Mouse (Mus musculus) cerebellum, postnatal 4 days (tissue): ENCODE data around the gene Rtn4.
"Not testable (repeated sequence)": the region's sequence is repeated elsewhere in the genome, so short reads cannot be mapped to it uniquely, and the experiment has no call there.

ENCODE experiments used
- DNase-seq, 2 experiments: peaks; one replicate each; pipeline ENCODE4 v3.0.0; 2022; ENCODE audit warnings: low spot score in 2 of 2, mixed read lengths in 1 of 2

Rtn4 gene

DNA sequence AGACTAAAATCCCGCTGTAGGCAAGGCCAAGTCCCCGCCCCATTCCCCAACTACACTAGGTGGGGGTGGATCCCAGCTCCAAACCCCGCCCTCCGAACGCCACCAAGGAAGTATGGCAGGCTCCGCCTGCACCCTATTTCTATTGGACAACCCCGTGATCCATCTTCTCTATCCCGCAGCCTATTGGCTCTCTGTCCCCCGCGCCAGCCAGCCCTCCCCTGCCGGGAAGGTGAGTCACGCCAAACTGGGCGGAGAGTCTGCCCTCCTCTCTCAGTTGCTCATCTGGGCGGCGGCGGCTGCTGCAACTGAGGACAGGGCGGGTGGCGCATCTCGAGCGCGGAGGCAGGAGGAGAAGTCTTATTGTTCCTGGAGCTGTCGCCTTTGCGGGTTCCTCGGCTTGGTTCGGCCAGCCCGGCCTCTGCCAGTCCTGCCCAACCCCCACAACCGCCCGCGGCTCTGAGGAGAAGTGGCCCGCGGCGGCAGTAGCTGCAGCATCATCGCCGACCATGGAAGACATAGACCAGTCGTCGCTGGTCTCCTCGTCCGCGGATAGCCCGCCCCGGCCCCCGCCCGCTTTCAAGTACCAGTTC is at the start of gene Rtn4:
Rtn4 (plus strand) TSS at position 265 of the 590 bp plus-strand sequence.
- DNase-seq = peak; percentile 91 to 96

DNA sequence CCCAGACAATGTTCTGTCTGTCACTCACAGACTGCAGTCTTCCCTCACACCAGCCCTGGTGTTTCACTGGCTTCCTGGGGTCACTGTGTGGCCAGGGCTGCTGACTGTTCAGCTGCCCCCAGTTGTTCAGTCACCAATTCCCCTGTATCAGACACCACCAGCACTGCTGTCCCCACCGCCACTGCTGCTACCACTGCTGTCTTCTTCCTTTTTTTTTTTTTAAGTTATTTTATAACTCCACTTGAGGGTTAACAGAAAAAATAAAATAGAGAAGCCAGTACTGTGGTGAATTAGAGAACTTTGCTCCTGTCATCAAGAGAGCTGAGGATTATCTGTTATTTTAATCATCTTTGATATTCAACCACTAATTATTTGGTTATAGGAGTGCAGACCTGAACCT is 48.3 kb upstream of the Rtn4 start:
- no peak for DNase-seq

- no peak for DNase-seq
These were observed 47.2 kb upstream of the Rtn4 start for GRCm38 (mm10) chr11:29645411-29646066.

DNA sequence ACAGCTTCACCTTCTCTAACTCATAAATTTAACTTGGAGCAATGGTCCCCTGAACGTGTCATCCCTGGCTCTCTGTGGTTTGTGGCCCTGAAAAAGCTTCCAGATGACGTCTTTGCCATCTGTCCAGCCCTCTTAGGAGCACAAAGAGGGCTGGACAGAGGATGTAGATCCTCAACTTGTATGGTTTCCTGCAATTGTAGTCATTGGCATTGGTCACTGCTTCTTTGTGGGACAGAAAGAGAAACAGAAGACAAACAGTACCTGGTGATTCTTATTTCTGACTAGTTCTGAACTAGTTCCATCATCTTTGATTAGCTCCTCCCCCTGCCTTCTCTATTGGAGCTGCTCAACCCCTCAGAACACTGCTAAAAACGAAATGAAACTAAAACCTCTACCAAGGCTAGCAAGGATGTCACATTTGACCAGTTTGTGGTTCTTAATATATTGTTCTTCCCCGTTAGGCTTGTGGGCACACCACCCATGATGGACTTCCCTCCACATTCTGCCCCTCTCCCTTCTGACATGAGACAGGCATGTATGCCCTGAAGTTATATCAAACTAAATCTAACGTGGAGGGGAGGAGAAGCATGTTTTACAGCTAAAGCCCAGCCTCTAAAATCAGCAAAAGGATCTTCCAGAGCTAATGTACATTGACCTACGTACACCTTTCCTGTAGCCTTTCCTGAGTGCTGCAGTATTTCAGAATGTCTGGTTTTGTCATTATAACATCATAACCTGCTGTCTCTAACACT is 45.0 kb upstream of the Rtn4 start:
- no peak for DNase-seq

DNA sequence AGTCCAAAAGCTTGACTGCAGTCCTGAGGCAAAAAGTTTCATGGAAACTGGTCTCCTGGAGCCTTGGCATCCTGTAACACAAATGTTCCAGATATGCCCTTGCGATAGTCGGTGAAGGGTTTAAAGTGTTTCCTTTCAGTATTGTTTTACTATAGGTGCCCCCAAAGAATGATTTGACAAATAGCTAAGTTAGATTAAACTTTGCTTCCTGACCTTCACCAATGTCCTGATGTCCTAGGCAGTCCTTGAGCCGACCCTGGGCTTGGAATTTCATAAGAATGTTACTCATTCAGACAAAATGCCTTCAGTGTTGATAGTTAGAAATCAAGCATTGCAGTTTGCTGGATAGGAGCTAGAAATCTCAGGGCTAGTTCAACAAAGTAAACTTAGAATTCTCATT is 37.4 kb upstream of the Rtn4 start:
- DNase-seq = not testable (repeated sequence)

DNA sequence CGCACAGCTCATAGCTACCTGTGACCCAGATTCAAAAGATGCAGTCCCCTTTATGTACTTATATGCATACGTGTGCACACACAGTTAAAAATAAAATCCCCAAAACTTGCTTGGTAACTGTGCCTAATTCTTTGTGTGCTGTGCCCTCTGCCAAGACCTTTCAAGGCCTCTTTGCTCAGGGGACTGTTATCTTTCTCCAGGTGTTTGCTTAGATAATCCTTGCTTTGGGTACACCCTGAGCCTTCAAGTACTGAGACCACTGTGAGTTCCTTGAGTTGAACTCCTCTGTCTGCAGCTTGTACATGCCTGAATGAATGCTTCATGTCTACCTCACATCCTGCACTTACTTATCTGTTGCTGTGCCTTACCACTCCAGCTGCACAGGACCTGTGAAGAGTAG is 32.0 kb upstream of the Rtn4 start:
- DNase-seq = no peak

GRCm38 (mm10) chr11:29667634-29668033 is 25.1 kb upstream of the Rtn4 start:
- DNase-seq = no peak

- no peak for DNase-seq
These were observed 23.0 kb upstream of the Rtn4 start for GRCm38 (mm10) chr11:29669706-29670105.

DNA sequence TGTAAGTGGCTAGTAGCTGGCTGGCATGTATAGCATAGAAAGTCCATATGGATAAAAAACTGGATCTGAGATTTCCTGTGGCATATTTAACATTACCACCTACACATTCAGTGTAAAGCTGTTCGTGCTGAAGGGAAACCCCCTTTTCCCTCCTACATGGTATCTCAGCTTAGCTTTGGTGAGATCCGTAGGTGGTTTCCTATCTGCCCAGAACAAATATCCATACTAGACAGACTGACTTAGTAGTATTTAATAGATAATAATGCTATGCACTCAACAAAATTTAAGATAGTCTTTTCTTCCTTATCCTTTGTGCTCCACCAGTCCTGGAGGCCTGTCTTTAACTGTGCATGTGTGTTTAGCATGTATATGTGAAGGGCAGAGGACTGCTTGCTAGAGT is 19.4 kb upstream of the Rtn4 start:
- DNase-seq = no peak

DNA sequence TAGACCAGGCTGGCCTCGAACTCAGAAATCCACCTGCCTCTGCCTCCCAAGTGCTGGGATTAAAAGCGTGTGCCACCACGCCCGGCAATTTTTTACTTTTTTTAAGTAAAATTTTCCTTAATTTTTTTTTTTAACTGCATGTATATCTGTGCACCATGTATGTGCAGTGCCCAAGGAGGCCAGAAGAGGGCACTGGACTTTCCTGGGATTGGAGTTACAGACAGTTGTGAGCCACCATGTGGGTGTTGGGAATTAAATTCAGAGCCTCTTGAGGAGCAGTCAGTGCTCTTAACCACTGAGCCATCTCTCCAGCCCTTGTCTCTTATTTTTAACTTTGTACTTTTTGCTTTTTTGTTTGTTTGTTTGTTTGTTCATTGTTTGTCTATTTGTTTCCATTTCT is 16.0 kb upstream of the Rtn4 start:
- peak in 1 of 2 experiments; percentile 9 for DNase-seq

- DNase-seq = no peak
These were observed 12.8 kb upstream of the Rtn4 start for GRCm38 (mm10) chr11:29679942-29680341.

- no peak for DNase-seq
These were observed 12.0 kb upstream of the Rtn4 start for GRCm38 (mm10) chr11:29680771-29681170.

GRCm38 (mm10) chr11:29684272-29684671 is 8.5 kb upstream of the Rtn4 start:
- DNase-seq = no peak

DNA sequence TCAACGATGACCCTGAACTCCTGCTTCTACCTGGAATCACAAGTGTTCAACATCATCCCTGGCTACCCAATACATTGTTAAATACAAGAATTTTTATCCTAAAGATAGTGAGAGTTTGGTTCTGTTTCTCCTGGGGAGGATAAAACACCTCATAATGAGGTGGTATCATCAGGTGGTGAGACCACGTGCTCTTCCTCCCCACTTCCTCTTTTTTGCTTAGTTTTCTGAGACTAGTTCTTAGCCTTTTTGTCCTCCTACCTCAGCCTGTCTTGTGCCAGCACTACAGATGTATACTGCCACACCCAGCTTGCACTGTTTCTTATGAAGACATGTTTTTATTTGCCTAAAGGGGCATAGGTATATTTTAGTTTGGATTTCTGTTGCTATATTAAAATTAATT is 6.6 kb upstream of the Rtn4 start:
- DNase-seq = no peak

GRCm38 (mm10) chr11:29691556-29691955 is 1.2 kb upstream of the Rtn4 start:
- DNase-seq = no peak

- peak in 1 of 2 experiments; percentile 5 for DNase-seq
These were observed 550 bp upstream of the Rtn4 start for GRCm38 (mm10) chr11:29692111-29692682.

- peak; percentile 51 to 84 for DNase-seq
These were observed 1.0 kb downstream of the Rtn4 start for GRCm38 (mm10) chr11:29693576-29694410.

- no peak for DNase-seq
These were observed 2.0 kb downstream of the Rtn4 start for GRCm38 (mm10) chr11:29694754-29695153.

- DNase-seq = no peak
These were observed 10.0 kb downstream of the Rtn4 start for GRCm38 (mm10) chr11:29702721-29703120.

DNA sequence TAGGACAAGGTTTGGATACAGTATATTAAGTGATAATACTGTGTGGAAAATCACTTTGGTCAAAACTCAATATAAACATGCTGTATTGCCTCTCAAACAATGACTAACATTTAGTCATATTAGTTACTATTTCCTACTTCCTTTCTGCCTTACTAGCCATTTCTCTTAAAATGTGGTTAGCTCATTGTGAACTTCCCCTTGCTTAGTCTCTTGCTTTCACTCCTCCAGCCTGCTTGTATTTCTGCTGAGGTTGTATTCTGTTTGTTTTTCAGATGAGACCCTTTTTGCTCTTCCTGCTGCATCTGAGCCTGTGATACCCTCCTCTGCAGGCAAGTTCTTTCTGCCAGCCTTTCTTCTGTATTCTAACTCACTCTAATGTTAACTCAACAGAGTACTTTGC is 12.5 kb downstream of the Rtn4 start:
- no peak for DNase-seq

- DNase-seq = no peak
These were observed 14.1 kb downstream of the Rtn4 start for GRCm38 (mm10) chr11:29706845-29707244.

GRCm38 (mm10) chr11:29709512-29709911 is 16.8 kb downstream of the Rtn4 start:
- no peak for DNase-seq
